Mouse (Mus musculus): Measurements from ENCODE around the gene Gria3.

DNA sequence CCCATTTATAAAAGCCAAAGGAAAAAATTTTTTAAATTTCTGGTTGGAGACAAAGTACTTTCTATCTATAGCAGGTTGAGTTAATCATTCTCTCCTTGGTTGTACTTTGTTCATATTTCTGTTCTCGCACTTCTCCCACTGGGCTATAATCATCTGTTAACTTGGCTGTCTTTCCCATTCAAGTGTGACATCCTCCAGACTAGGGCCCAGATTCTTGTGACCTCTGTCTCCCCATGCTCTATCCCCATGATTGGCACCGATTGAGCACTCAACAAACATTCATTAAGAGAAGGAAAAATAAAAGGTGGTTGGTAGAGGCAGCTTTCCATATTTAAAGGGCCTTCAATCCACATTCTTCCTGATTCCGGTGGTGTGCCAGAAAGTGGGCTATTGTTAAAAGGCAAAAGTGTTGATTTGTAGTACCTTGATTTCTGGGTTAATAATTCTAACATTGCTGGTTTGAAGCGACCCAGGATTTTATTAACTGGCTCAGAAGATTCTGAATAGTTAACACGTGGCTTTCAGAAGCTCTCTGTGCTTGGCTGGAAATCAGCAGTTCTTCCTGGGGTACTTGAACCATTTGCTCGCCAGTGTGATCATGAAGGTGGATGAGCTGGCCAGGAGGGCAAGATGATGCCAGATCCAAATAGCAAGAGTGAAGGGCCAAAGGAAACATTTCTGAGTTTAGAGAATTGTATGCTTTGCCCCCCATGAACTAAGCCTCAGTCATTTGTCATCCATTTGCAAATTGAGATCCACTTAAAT is 161.8 kb downstream of the Gria3 start:
- TF ChIP-seq CTCF (IDR thresholded peaks at IDR 0.05; ENCODE audit: extremely low read depth, insufficient read depth, insufficient read length, insufficient replicate concordance) (no peak), POLR2A (IDR thresholded peaks at IDR 0.05; ENCODE audit: low read depth, low read length) (no peak)

Measured in spleen, adult 2 months (tissue).